Mouse (Mus musculus) CH12.LX (cell line): ENCODE results near the gene Cycs. TPM values are rescaled to one million over a fixed set of nuclear protein-coding genes. Genes with fewer than 3 reads are reported as not detected.

Experiments used
- DNase-seq: peaks from one replicate; pipeline ENCODE4 v3.0.0-alpha.2; 2013; ENCODE audit errors: extremely low read depth
- H3K27ac ChIP-seq: 2 replicates; pipeline ENCODE4 v1.5.1; 2012; ENCODE audit warnings: low read depth, mild to moderate bottlenecking, control low read depth, moderate library complexity; ENCODE audit not compliant: insufficient read depth
- H3K27me3 ChIP-seq: replicated peaks from 2 replicates; pipeline ENCODE3; 2012; ENCODE audit warnings: inconsistent platforms
- H3K36me3 ChIP-seq, 2 experiments: replicated peaks in 1 of 2; 2 replicates each; pipeline versions ENCODE3 to v1.6.1; 2012; ENCODE audit warnings: inconsistent platforms in 1 of 2, low read length in 1 of 2, mild to moderate bottlenecking in 1 of 2, mixed read lengths in 1 of 2, moderate library complexity in 1 of 2; ENCODE audit not compliant: control insufficient read depth in 1 of 2, insufficient read depth in 1 of 2
- H3K4me1 ChIP-seq, 2 experiments: 2 replicates each; pipeline ENCODE4 v1.6.1; 2012; ENCODE audit warnings: inconsistent platforms in 1 of 2, moderate library complexity in 1 of 2; ENCODE audit not compliant: insufficient read depth in 2 of 2, control insufficient read depth in 1 of 2
- H3K4me2 ChIP-seq: 2 replicates; pipeline ENCODE4 v1.6.1; 2012; ENCODE audit warnings: low read depth, mild to moderate bottlenecking, control low read depth; ENCODE audit not compliant: poor library complexity, insufficient read depth, severe bottlenecking
- H3K4me3 ChIP-seq, 3 experiments: fragments of 150-350 bp in 1 of 3; sonication (generic) in 1 of 3; replicated peaks in 1 of 3; 2 replicates each; pipeline versions ENCODE3 to v1.5.1; 2011 to 2012; ENCODE audit warnings: low read depth in 2 of 3, low read length in 2 of 3, mild to moderate bottlenecking in 2 of 3, moderate library complexity in 2 of 3, control low read depth in 1 of 3, improper control_type of control experiment in 1 of 3, inconsistent platforms in 1 of 3, mixed read lengths in 1 of 3; ENCODE audit not compliant: poor library complexity in 1 of 3
- H3K79me2 ChIP-seq: replicated peaks from 2 replicates; pipeline ENCODE4 v1.6.1; 2012; ENCODE audit warnings: mild to moderate bottlenecking, moderate library complexity; ENCODE audit not compliant: control insufficient read depth, poor library complexity, insufficient read depth, severe bottlenecking; ENCODE audit errors: extremely low read depth
- H3K9ac ChIP-seq: 2 replicates; pipeline ENCODE4 v1.6.1; 2012; ENCODE audit warnings: low read depth, mild to moderate bottlenecking, control low read depth, moderate library complexity; ENCODE audit not compliant: insufficient read depth
- H3K9me3 ChIP-seq: replicated peaks from 2 replicates; pipeline ENCODE3; 2012; ENCODE audit warnings: low read length, inconsistent platforms, mixed read lengths
- BHLHE40 ChIP-seq: IDR thresholded peaks from 2 replicates; pipeline ENCODE4 v1.6.1; 2011; ENCODE audit warnings: mild to moderate bottlenecking, low read depth, low read length, improper control_type of control experiment
- CTCF ChIP-seq, 2 experiments: IDR thresholded peaks in 1 of 2; conservative IDR thresholded peaks in 1 of 2; 2 replicates each; pipeline ENCODE4 v1.5.1; 2011 to 2012; ENCODE audit warnings: low read depth in 2 of 2, low read length in 2 of 2, improper control_type of control experiment in 1 of 2, inconsistent platforms in 1 of 2, mild to moderate bottlenecking in 1 of 2, moderate library complexity in 1 of 2
- ETS1 ChIP-seq: conservative IDR thresholded peaks from 2 replicates; pipeline ENCODE4 v1.6.1; 2012; ENCODE audit warnings: low read depth, mild to moderate bottlenecking, inconsistent platforms, low read length, improper control_type of control experiment, moderate library complexity
- GABPA ChIP-seq: IDR thresholded peaks from 2 replicates; pipeline ENCODE4 v1.6.1; 2012; ENCODE audit warnings: low read depth, low read length, improper control_type of control experiment, inconsistent platforms; ENCODE audit not compliant: insufficient replicate concordance
- IRF4 ChIP-seq: IDR thresholded peaks from 2 replicates; pipeline ENCODE4 v1.6.1; 2014; ENCODE audit warnings: low read depth, mild to moderate bottlenecking, inconsistent platforms, low read length, improper control_type of control experiment
- MAFK ChIP-seq: IDR thresholded peaks from 2 replicates; pipeline ENCODE4 v1.6.1; 2011; ENCODE audit warnings: low read length, improper control_type of control experiment; ENCODE audit not compliant: insufficient replicate concordance
- MAX ChIP-seq: IDR thresholded peaks from 2 replicates; pipeline ENCODE4 v1.6.1; 2011; ENCODE audit warnings: low read length, improper control_type of control experiment
- MXI1 ChIP-seq: IDR thresholded peaks from 2 replicates; pipeline ENCODE4 v1.6.1; 2011; ENCODE audit warnings: mild to moderate bottlenecking, low read depth, low read length, improper control_type of control experiment
- NELFE ChIP-seq: IDR thresholded peaks from 2 replicates; pipeline ENCODE4 v1.6.1; 2011; ENCODE audit warnings: low read depth, low read length, improper control_type of control experiment
- NRF1 ChIP-seq: IDR thresholded peaks from 2 replicates; pipeline ENCODE4 v1.6.1; 2014; ENCODE audit warnings: low read depth, mild to moderate bottlenecking, inconsistent platforms, low read length, improper control_type of control experiment, moderate library complexity
- PAX5 ChIP-seq: IDR thresholded peaks from 2 replicates; pipeline ENCODE4 v1.6.1; 2012; ENCODE audit warnings: low read length, inconsistent platforms, mixed read lengths
- POLR2AphosphoS2 ChIP-seq: IDR thresholded peaks from 2 replicates; pipeline ENCODE4 v1.6.1; 2011; ENCODE audit warnings: low read depth, low read length, improper control_type of control experiment
- RAD21 ChIP-seq: IDR thresholded peaks from 2 replicates; pipeline ENCODE4 v1.6.1; 2011; ENCODE audit warnings: low read depth, mild to moderate bottlenecking, low read length, improper control_type of control experiment, moderate library complexity
- RCOR1 ChIP-seq: conservative IDR thresholded peaks from 2 replicates; pipeline ENCODE4 v1.6.1; 2012; ENCODE audit warnings: low read depth, mild to moderate bottlenecking, inconsistent platforms, low read length, improper control_type of control experiment
- SMC3 ChIP-seq: IDR thresholded peaks from 2 replicates; pipeline ENCODE4 v1.6.1; 2011; ENCODE audit warnings: low read depth, low read length, improper control_type of control experiment
- TBP ChIP-seq: conservative IDR thresholded peaks from 2 replicates; pipeline ENCODE4 v1.6.1; 2011; ENCODE audit warnings: low read depth, low read length, improper control_type of control experiment
- UBTF ChIP-seq: IDR thresholded peaks from 2 replicates; pipeline ENCODE4 v1.6.1; 2012; ENCODE audit warnings: low read depth, mild to moderate bottlenecking, inconsistent platforms, low read length, improper control_type of control experiment, moderate library complexity
- USF1 ChIP-seq: IDR thresholded peaks from 2 replicates; pipeline ENCODE4 v1.6.1; 2014; ENCODE audit warnings: low read depth, mild to moderate bottlenecking, inconsistent platforms, low read length, improper control_type of control experiment
- ZC3H11A ChIP-seq: IDR thresholded peaks from 2 replicates; pipeline ENCODE4 v1.6.1; 2012; ENCODE audit warnings: low read depth, mild to moderate bottlenecking, inconsistent platforms, low read length, improper control_type of control experiment
- ZMIZ1 ChIP-seq: IDR thresholded peaks from 2 replicates; pipeline ENCODE4 v1.6.1; 2012; ENCODE audit warnings: low read depth, mild to moderate bottlenecking, inconsistent platforms, low read length, improper control_type of control experiment
- ZNF384 ChIP-seq: IDR thresholded peaks from 2 replicates; pipeline ENCODE4 v1.6.1; 2012; ENCODE audit warnings: low read depth, low read length, improper control_type of control experiment, inconsistent platforms
- dilution Hi-C: fragments of 300-500 bp; cut with MboI; formaldehyde crosslinking; loops from 2 replicates; pipeline ENCODE4 v1.14.3; 2020; ENCODE audit warnings: low sequenced_read_pairs; ENCODE audit not compliant: extremely low pct_unique_long_range_greater_than_20kb, extremely low pct_ligation_motif_present
- in situ Hi-C: fragments of 300-500 bp; cut with MboI; formaldehyde crosslinking; loops from 3 replicates; pipeline ENCODE4 v1.14.3; 2019; ENCODE audit warnings: low sequenced_read_pairs, low pct_ligation_motif_present, low pct_unique_long_range_greater_than_20kb, mixed read lengths
- polyA plus RNA-seq: library from polyadenylated mRNA; unstranded; fragments of >175 nt; gene quantifications from 2 replicates; pipeline ENCODE4 v1.2.1, GENCODE M21; 2012; ENCODE audit warnings: low read depth; ENCODE audit not compliant: insufficient read length
- total RNA-seq, 2 experiments: library from RNA; depleted of rRNA; stranded (reverse); fragments of 300-350 nt in 1 of 2; fragments of >200 nt in 1 of 2; gene quantifications; 2 replicates each; pipeline ENCODE4 v1.2.3; 2012 to 2014

The Cycs gene
- total and polyA plus RNA-seq, 3 experiments = 34.2 to 122 (median 44.6) TPM

DNA sequence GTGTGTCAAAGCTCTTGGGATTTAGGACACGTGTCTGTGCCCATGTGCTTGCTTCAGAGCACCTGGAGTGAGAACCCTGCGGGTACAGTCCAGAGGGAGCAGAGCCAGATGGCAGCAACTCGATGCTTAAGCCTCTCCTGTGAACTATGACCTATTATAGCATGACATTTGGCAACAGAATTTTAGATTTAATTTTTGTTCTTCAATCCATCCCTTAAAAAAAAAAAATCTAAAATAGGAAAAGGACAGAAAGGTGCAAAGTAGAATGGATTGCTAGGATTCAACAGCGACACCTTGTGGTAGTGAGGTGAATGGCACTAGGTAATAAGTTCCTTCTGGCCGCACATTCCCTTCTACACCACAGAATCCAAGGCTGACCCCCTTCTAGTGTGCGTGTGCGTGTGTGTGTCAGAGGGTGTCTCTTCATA lies 39.7 kb downstream of the Cycs start:
- no peak overlapping the region for H3K27ac ChIP-seq
- dilution Hi-C loops = no loop called here
- peak overlapping the region; percentile 55; the same call in 1 of the 2 replicates for H3K4me2 ChIP-seq

DNA sequence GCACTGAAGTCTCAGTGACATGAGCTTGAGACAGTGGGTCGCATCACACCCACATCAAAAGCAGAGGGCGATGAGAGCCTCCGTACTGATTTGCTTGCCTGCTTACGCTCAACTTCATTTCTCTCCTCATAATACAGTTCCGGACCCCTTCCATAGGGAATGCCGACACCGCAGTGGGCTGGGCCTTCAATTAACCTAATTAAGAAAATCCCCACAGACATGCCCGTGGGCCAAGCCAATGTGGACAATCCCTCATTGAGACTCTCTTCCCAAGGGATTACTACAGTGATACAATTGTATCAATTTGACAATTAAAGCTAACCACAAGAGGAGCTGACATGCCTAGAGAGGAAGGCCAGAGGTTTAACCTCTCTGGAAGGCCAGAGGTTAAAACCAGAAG lies 40.5 kb downstream of the Cycs start:
- no peak for DNase-seq
- H3K9me3 ChIP-seq = no peaks in the 10 kb centered on the region
- no peaks in the 10 kb centered on the region for H3K4me1 ChIP-seq
- no peak overlapping the region for H3K27ac ChIP-seq
- no peaks in the 10 kb centered on the region for H3K27me3 ChIP-seq
- in situ Hi-C loops = loop anchor here (25.0 kb wide), 2 partner anchors 414 to 1014 kb away; partner anchors contain the start of gene Mpp6
- no peak overlapping the region for H3K9ac ChIP-seq
- TF ChIP-seq NRF1 (no peak), BHLHE40 (no peak), TBP (no peak), NELFE (no peak), POLR2AphosphoS2 (no peak), PAX5 (no peak), MAFK (no peak), ZMIZ1 (no peak)
- H3K36me3 ChIP-seq = no peaks in the 10 kb centered on the region
- H3K4me2 ChIP-seq = no peak overlapping the region
- H3K4me3 ChIP-seq = no peak overlapping the region
- H3K79me2 ChIP-seq = no peaks in the 10 kb centered on the region
- dilution Hi-C loops = no loop called here

More for the DNA sequence above, 39.7 kb downstream of the Cycs start:
- Histone ChIP-seq H3K79me2 (no peaks in the 10 kb centered on the region), H3K27me3 (no peaks in the 10 kb centered on the region), H3K9ac (no peak overlapping the region), H3K4me1 (no peaks in the 10 kb centered on the region), H3K36me3 (no peaks in the 10 kb centered on the region), H3K9me3 (no peaks in the 10 kb centered on the region), H3K4me3 (no peak overlapping the region)
- TF ChIP-seq UBTF (no peak), RCOR1 (no peak), USF1 (no peak), ETS1 (no peak), RAD21 (peak; percentile 79), NELFE (no peak), ZMIZ1 (no peak), ZNF384 (peak; percentile 62; the same call in 1 of the 2 replicates), MAX (peak; percentile 26; the same call in 1 of the 2 replicates), MXI1 (no peak), ZC3H11A (peak; percentile 60; the same call in 1 of the 2 replicates), CTCF (conservative IDR thresholded peaks at IDR 0.05 in 1 of 2, IDR thresholded peaks at IDR 0.05 in 1 of 2; ENCODE audit: low read depth in 2 of 2, low read length in 2 of 2) (peak; percentile 89 to 98), IRF4 (no peak), GABPA (no peak), SMC3 (peak; percentile 92), NRF1 (no peak)
- DNase-seq = peak; percentile 52
- in situ Hi-C loops = loop anchor here (25.0 kb wide), 2 partner anchors 414 to 1014 kb away; partner anchors contain the start of gene Mpp6
